Mouse (Mus musculus): ENCODE results near the gene Cyp2e1. TPM values are rescaled to one million over a fixed set of nuclear protein-coding genes. Genes with fewer than 3 reads are reported as not detected.

The Cyp2e1 gene
- polyA plus RNA-seq, 1 experiment from 2014 or later: not detected

DNA sequence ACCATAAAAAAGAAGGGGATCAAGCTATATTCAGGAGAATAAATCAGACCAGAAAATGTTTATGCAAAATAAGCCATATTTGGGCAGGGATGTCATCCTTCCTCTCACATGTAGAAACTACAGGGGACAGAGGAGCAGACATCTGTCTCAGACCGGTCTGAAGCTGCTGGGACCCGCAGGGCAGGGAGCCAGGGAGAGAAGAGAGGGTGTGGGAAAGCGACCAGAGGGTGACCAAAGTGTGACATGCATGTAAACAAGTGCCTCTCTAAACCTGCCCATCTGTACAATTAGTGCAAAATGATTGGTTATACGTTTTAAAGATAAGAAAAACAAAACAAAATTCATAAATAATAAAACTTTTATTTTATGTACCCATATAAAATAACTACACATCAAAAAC is 56.6 kb downstream of the Cyp2e1 start:
- Histone ChIP-seq H3K9ac (no peak overlapping the region), H3K4me3 (0 out of 2 replicates have a peak overlapping the region, but pooled peaks have one; percentile 11), H3K9me3 (no peaks in the 10 kb centered on the region), H3K36me3 (replicated peaks) (peaks cover 3% of the 10 kb centered on the region; the same call in 1 of the 2 replicates), H3K4me2 (peak overlapping the region; percentile 37), H3K27ac (no peak overlapping the region), H3K4me1 (peaks cover 22% of the 10 kb centered on the region), H3K27me3 (replicated peaks) (no peaks in the 10 kb centered on the region)
- ATAC-seq (replicated peaks): no peak
- WGBS: 65% methylated on average over 4 of the region's 4 CpGs

DNA sequence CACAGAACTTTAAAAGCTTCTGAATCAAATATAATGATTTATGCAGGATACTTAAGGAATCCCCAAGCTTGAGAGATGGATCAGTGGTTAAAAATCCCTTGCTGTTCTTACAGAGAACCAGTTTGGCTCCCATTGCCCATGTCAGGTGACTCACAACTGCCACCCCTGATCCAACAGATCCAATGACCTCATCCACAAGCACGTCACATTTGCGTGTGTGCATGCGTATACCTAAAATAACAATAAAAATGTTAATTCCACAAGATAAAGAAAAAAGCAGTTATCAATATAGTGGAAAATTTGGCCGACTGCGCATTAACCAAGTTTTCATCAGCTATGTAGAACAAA is 57.7 kb downstream of the Cyp2e1 start:
- 36% methylated on average over 5 of the region's 5 CpGs for WGBS
- Histone ChIP-seq H3K9me3 (no peaks in the 10 kb centered on the region), H3K4me3 (peak overlapping the region; percentile 77), H3K4me2 (peak overlapping the region; percentile 59), H3K27me3 (replicated peaks) (no peaks in the 10 kb centered on the region), H3K4me1 (peaks cover 22% of the 10 kb centered on the region), H3K27ac (peak overlapping the region; percentile 94), H3K9ac (peak overlapping the region; percentile 72), H3K36me3 (replicated peaks) (peaks cover 3% of the 10 kb centered on the region; the same call in 1 of the 2 replicates)
- peak; percentile 73 for ATAC-seq (replicated peaks)

DNA sequence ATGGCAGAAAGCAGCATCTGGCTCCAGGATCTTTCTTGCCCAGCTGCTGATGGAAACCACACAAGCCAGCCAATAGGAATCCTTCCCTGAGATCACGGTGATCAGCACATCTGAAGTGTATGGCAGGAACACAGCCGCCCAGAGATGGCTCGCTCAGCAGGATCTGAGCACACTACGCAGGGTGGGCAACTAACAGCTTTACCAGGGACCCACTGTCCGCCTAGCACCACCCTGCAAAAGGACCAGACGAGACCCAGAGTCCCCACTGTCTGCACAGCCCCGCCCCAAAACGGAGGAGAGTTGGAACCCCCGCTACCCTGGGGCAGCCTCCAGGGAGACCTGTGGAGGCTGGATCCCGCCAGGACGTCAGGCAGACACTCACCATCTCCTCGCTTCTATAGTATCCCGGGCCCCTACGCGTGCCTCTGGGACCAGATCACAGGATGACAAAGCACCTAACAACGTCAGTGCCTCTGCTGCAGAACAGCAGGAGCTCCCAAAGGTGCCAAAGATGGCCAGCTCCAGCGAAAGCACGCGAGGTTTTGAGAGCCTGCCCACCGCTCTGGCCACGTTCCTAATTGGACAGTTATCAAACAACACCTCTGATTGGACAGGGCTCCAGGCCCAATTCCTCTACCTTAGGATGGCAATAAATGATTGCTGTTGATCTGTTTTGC is 58.3 kb downstream of the Cyp2e1 start, which contains the start of gene Zfp941:
Zfp941 (minus strand) TSS at position 526 of the 677 bp plus-strand sequence.
- peak within 1 kb of the TSS; percentile 59 for H3K4me2 ChIP-seq
- no peaks in the 10 kb centered on the region for H3K27me3 ChIP-seq (replicated peaks)
- H3K4me1 ChIP-seq: peaks cover 22% of the 10 kb centered on the region
- H3K9ac ChIP-seq: peak within 1 kb of the TSS; percentile 72
- no peaks in the 10 kb centered on the region for H3K9me3 ChIP-seq
- 2% methylated on average over 21 of the region's 21 CpGs for WGBS
- H3K4me3 ChIP-seq: peak within 1 kb of the TSS; percentile 77
- H3K36me3 ChIP-seq (replicated peaks): peaks cover 3% of the 10 kb centered on the region; the same call in 1 of the 2 replicates
- H3K27ac ChIP-seq: peak within 1 kb of the TSS; percentile 94
- ATAC-seq (replicated peaks): peak; percentile 94

DNA sequence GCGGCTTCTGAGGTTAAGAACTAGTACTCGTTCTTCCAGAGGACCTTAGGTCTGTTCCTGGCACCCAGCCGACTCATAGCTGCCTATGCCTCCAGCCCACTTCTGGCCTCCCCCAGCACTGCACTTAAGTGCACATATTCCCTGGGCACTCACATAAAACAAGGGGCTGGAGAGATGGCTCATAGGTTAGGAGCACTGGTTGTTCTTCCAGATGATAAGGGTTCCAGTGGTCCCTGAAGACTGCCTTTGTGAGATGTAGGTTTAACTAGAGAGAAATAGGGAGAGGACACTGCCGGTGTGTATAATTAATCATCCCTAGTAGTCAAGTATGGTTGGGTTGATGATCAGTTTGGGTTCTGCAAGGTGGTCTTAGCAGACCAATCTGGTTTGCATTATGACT is 59.2 kb downstream of the Cyp2e1 start:
- WGBS: 91% methylated on average over 4 of the region's 4 CpGs
- Histone ChIP-seq H3K9ac (no peak overlapping the region), H3K4me1 (peaks cover 13% of the 10 kb centered on the region)

More for the DNA sequence above, 59.2 kb downstream of the Cyp2e1 start:
- H3K27ac ChIP-seq: no peak overlapping the region
- H3K27me3 ChIP-seq (replicated peaks): no peaks in the 10 kb centered on the region
- H3K4me2 ChIP-seq: no peak overlapping the region
- H3K4me3 ChIP-seq: no peak overlapping the region
- no peaks in the 10 kb centered on the region for H3K9me3 ChIP-seq
- peaks cover 3% of the 10 kb centered on the region; the same call in 1 of the 2 replicates for H3K36me3 ChIP-seq (replicated peaks)
- ATAC-seq (replicated peaks): no peak

Other genes with a start within 250 kb of the Cyp2e1 start
- gene Olfr538, start 195.9 kb upstream of the Cyp2e1 start, polyA plus RNA-seq (2015; fragmentation: Nextera tagmentation; extraction: Ambion mirVana): not detected in 2 replicates
- gene Olfr46, start 162.5 kb upstream of the Cyp2e1 start, polyA plus RNA-seq (2015; fragmentation: Nextera tagmentation; extraction: Ambion mirVana): 0.03 and 0.04 TPM in 2 replicates
- not detected in 2 replicates for gene Olfr61, start 134.8 kb upstream of the Cyp2e1 start, polyA plus RNA-seq (2015; fragmentation: Nextera tagmentation; extraction: Ambion mirVana)
- gene Olfr53, start 117.3 kb upstream of the Cyp2e1 start, polyA plus RNA-seq (2015; fragmentation: Nextera tagmentation; extraction: Ambion mirVana): not detected in 2 replicates
- gene Olfr539, start 103.8 kb upstream of the Cyp2e1 start, polyA plus RNA-seq (2015; fragmentation: Nextera tagmentation; extraction: Ambion mirVana): not detected in 2 replicates
- not detected in 2 replicates for gene Olfr45, start 81.8 kb upstream of the Cyp2e1 start, polyA plus RNA-seq (2015; fragmentation: Nextera tagmentation; extraction: Ambion mirVana)
- not detected in 2 replicates for gene Olfr541, start 66.5 kb upstream of the Cyp2e1 start, polyA plus RNA-seq (2015; fragmentation: Nextera tagmentation; extraction: Ambion mirVana)
- gene Syce1, start 24.1 kb downstream of the Cyp2e1 start, polyA plus RNA-seq (2015; fragmentation: Nextera tagmentation; extraction: Ambion mirVana): 0.45 and 0.55 TPM in 2 replicates
- gene Zfp941, start 58.4 kb downstream of the Cyp2e1 start, polyA plus RNA-seq (2015; fragmentation: Nextera tagmentation; extraction: Ambion mirVana): 34.1 and 36.5 TPM in 2 replicates
- gene Urah, start 71.3 kb downstream of the Cyp2e1 start, polyA plus RNA-seq (2015; fragmentation: Nextera tagmentation; extraction: Ambion mirVana): 0.38 TPM in 1 of 2 replicates, not detected in the other
- not detected in 2 replicates for gene Scgb1c1, start 81.8 kb downstream of the Cyp2e1 start, polyA plus RNA-seq (2015; fragmentation: Nextera tagmentation; extraction: Ambion mirVana)
- not detected in 2 replicates for gene Odf3, start 84.1 kb downstream of the Cyp2e1 start, polyA plus RNA-seq (2015; fragmentation: Nextera tagmentation; extraction: Ambion mirVana)
- gene Gm45785, start 92.6 kb downstream of the Cyp2e1 start, polyA plus RNA-seq (2015; fragmentation: Nextera tagmentation; extraction: Ambion mirVana): 0.23 and 0.36 TPM in 2 replicates
- 110 and 111 TPM in 2 replicates for gene Ric8a, start 93.2 kb downstream of the Cyp2e1 start, polyA plus RNA-seq (2015; fragmentation: Nextera tagmentation; extraction: Ambion mirVana)
- gene Bet1l, start 93.8 kb downstream of the Cyp2e1 start, polyA plus RNA-seq (2015; fragmentation: Nextera tagmentation; extraction: Ambion mirVana): 41.1 and 46.2 TPM in 2 replicates
- 279 and 282 TPM in 2 replicates for gene Psmd13, start 118.2 kb downstream of the Cyp2e1 start, polyA plus RNA-seq (2015; fragmentation: Nextera tagmentation; extraction: Ambion mirVana)
- 54.0 and 55.5 TPM in 2 replicates for gene Sirt3, start 118.6 kb downstream of the Cyp2e1 start, polyA plus RNA-seq (2015; fragmentation: Nextera tagmentation; extraction: Ambion mirVana)
- gene Cox8b, start 136.7 kb downstream of the Cyp2e1 start, polyA plus RNA-seq (2015; fragmentation: Nextera tagmentation; extraction: Ambion mirVana): not detected in 2 replicates
- 0.56 and 0.63 TPM in 2 replicates for gene Nlrp6, start 157.2 kb downstream of the Cyp2e1 start, polyA plus RNA-seq (2015; fragmentation: Nextera tagmentation; extraction: Ambion mirVana)
- 6.2 and 8.4 TPM in 2 replicates for gene Pgghg, start 177.7 kb downstream of the Cyp2e1 start, polyA plus RNA-seq (2015; fragmentation: Nextera tagmentation; extraction: Ambion mirVana)
- 0.65 and 1.1 TPM in 2 replicates for gene Ifitm5, start 186.6 kb downstream of the Cyp2e1 start, polyA plus RNA-seq (2015; fragmentation: Nextera tagmentation; extraction: Ambion mirVana)
- not detected in 2 replicates for gene Gm45717, start 192.2 kb downstream of the Cyp2e1 start, polyA plus RNA-seq (2015; fragmentation: Nextera tagmentation; extraction: Ambion mirVana)
- gene Ifitm2, start 192.2 kb downstream of the Cyp2e1 start, polyA plus RNA-seq (2015; fragmentation: Nextera tagmentation; extraction: Ambion mirVana): 135 and 145 TPM in 2 replicates
- 14.9 and 18.8 TPM in 2 replicates for gene Ifitm1, start 203.5 kb downstream of the Cyp2e1 start, polyA plus RNA-seq (2015; fragmentation: Nextera tagmentation; extraction: Ambion mirVana)
- 40.9 and 59.9 TPM in 2 replicates for gene Ifitm3, start 247.0 kb downstream of the Cyp2e1 start, polyA plus RNA-seq (2015; fragmentation: Nextera tagmentation; extraction: Ambion mirVana)